Mouse (Mus musculus): ENCODE data around the gene Snrpd3.
A peak's percentile ranks its signal among the peaks of the same experiment; 100 is the strongest.
"Not testable (repeated sequence)": the region's sequence is repeated elsewhere in the genome, so short reads cannot be mapped to it uniquely, and the experiment has no call there.

The Snrpd3 gene

DNA sequence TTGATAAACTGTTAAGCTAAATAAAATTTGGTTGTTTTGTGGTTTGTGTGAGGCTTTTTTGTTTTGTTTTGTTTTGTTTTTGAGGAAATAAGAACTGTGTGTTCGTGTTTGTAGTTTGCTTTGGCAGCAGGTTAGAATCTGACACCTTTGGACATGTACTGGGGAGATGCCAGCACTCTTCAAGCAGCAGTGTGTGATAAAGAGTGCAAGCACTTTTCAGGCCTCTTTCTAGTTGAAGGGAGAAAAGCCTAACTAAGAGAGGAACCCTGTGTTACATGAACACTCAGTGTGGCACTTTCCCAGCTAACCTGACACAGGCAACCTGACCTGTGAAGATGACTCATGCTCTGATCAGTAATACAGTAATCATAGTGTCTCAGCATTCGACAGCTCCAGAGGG, 18.1 kb downstream of the Snrpd3 start:
- DNase-seq (ENCODE audit: low spot score in 2 of 2) = no peak

DNA sequence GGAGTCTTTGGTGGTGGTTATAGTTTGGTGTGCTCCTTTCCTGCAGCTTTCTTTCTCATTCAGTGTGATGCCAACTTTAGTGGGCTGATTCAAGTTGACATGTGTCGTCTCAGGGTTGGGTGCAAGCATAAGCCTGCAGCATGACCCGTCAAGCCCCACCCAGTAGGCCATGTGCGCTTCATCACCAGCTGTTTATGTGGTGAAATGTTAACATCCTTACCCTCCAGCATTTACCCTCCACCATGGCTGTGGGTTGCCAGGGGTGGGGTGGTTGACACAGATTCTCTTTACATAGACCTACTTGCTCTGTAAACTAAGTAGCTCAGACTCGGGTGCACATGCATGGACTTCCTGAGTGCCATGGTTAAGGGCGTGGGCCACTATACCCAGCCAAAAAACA, 18.8 kb downstream of the Snrpd3 start:
- DNase-seq (ENCODE audit: low spot score in 2 of 2) = no peak

DNA sequence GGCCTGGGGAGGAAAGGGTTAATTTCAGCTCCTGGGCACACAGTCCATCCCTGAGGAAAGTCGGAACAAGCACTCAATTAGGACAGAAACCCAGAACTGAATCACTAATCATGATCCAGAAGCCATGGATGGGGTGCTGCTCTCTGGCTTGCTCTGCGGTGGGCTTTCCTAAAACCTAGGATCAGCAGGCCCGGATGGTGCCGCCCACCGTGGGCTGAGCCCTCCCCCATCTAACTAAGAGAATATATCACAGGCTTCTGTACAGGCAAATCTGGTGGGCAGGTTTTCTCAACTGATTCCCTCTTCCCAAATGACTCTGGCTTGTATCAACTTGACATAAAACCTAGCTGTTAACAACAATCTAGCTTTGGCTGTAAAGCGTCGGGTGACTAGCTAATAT, 30.6 kb downstream of the Snrpd3 start:
- DNase-seq (ENCODE audit: low spot score in 2 of 2) = no peak

DNA sequence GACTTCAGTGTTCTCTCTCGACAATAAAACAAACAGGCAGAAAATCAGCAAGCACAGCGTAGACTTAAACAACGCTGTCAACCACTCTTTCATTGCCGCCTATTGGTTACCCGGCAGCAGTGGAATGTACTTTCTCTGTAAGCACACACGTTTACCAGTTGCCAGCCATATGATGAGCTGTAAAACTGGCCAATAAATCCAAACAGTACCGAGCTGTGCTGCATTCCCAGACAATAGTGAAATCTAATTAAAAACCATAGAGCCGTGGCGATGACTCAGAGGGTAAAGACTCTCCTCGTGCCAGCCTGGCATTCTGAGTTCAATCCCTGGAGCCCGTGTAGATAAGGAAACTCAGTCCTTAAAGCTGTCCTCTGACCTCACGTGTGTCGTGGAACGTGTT, 31.1 kb downstream of the Snrpd3 start:
- no peak for DNase-seq (ENCODE audit: low spot score in 2 of 2)

DNA sequence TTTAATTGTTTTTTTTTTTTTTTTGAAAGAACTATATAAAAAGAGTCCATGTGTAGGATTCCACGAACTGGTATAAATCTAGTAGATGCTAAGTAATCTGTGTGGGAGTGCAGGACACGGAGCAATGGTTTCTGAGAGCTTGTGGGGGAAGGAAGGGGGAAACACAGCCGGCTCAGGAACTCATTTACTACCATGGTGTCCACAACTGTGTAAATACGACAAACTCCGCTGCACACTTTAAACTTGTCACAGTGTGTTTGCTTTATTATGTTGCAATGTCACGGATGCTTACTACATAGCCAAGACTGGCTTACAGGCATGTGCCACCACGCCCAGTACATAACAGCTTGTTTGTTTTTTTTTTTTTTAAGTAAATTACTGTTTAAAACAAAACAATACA, 32.5 kb downstream of the Snrpd3 start:
- no peak for DNase-seq (ENCODE audit: low spot score in 2 of 2)

DNA sequence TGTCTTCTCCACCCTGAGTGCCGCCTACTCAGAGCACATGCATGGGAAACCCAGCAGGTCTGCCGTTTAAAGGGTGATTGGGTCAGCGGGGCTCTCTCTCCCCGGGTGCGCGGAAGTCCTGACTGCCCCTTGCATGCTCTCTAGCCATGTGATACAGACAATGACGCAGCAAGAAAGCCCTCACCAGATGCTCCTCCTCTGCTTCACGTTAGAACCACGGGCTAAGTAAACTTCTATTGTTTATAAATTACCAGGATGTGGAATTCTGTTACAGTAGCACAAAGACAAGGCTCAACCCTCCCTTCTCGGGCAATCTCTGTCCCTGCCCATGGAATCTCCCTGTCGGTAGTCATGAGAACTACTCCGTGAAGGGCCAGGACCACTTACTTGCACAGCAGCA, 33.8 kb downstream of the Snrpd3 start:
- DNase-seq (ENCODE audit: low spot score in 2 of 2) = no peak

DNA sequence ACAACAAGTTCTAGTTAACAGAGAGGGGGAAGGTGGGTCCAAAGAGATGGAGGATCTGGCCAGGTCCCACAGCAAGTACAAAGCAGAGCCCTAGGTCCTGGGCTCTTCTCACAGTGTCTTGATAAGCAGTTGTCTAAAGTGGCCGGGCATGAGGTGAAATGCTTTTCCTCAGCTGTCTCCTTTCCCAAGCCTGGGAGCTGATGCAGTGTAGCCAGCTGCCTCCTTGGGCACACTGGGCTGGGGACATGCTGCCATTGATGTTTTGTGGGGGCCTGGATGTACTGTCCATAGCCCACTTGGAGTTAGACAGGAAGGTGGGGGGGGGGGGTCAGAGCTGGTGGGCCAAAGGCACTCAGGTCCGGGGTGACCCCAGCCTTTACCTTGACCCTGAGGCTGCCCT, 34.8 kb downstream of the Snrpd3 start:
- no peak for DNase-seq (ENCODE audit: low spot score in 2 of 2)

DNA sequence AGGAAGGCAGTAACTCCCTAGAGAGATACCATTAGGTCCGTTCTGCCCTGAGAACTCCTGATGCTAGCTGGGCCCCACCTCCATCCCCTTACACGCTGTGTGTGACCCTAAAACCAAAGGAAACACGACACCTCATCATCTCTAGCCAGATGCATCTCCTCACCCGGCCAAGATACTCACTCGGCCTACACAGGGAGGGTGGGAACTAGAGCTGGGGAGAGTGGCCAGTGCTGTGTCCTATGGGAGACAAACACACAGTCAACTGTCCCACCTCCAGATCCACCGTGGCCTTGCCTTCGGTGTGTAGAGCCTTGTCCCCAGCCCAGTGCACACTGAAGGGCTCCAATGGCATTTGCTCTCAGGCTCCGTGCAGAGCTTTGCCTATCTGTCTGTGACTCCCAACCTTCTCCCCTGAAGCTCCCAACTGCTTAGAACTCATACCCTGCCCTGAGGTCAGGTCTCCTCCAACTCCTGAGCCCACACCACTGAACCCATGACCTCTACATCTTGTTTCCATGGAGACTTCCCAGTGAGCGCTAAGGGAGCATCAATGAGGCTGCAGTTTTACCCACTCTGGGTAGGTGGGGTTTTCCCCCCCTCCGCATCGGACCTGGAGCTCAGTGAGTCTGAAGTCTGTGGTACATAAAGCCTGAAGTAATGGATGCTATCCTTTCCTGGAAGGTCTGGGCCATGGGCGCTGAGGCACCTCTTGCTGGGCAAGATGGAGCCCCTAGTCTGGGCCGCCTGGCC, 35.5 kb downstream of the Snrpd3 start:
- no peak for DNase-seq (ENCODE audit: low spot score in 2 of 2)

DNA sequence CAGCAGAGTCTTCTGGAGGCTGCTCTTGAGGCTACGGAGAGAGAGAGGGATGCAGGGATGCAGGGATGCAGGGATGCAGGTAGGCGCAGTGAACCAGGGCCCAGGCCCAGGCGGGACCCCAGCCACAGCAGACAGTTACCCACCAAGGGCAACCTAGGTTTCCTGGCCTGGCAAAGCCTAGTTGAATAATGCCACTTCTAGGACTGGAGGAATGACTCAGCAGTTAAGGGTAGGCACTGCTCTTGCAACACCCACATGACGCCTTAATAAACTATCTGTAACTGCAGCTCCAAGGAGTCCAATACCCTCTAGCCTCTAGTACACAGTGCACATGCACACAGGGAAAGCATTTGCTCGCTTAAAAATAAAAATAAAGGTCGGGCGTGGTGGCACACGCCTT, 36.7 kb downstream of the Snrpd3 start:
- no peak for DNase-seq (ENCODE audit: low spot score in 2 of 2)

DNA sequence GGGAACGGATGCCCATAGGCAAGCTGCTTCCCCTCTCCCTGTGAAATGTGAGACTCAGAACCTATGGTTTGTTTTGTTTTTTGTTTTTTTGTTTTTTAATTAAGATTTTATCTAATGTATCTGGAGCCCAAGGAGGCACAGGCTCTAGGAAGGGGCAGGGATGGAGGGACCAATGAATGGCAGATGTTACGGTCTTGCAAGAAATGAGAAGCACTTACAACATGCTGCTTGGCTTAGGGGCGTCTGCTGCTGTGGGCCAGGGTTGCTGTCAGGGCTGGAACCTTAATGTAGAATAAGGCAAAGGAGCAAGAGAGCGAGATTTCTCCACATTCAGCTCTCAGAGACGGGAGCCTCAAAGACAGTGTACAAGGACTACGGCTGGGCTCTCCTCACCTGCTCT, 38.2 kb downstream of the Snrpd3 start:
- no peak for DNase-seq (ENCODE audit: low spot score in 2 of 2)

DNA sequence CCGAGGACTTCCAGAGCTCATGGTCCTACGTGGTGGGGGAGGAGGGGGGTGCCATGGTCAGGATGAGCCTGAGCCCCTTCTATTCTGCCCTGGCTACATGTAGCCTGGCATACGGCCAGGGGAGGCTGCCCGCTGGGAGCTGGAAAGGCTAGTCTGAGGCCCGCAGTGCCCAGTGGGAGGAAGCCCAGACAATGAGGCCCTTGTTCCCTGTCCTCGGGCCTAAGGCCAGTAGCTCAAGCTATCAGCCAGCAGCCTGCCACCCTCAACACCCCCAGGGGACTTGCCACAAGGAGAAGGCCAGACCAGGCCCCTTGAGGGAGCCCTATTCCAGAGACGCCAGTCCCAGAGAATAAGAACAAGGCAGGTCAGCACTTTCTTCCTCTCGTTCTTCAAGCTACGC, 38.7 kb downstream of the Snrpd3 start:
- DNase-seq (ENCODE audit: low spot score in 2 of 2) = peak; percentile 57 to 78

DNA sequence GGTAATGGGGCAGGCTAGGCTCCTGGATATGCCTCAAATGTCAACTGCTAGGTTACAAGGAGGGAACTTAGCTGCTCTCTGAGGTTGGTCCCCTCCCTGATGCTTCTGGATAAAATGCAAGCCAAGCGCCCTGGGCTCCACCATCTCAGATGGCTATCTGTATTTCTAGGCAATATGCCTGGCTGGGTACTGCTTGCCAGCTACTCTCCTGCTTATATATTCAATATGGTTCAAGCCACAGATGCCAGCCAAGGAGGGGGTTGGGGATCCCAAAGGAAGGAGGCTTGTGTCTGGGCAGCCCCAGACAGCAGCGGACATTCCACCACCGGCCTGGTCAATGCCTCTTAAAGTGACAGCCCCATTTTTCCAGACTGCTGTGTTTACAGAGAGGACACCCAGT, 41.2 kb downstream of the Snrpd3 start:
- DNase-seq (ENCODE audit: low spot score in 2 of 2) = peak in 1 of 2 experiments; percentile 80

DNA sequence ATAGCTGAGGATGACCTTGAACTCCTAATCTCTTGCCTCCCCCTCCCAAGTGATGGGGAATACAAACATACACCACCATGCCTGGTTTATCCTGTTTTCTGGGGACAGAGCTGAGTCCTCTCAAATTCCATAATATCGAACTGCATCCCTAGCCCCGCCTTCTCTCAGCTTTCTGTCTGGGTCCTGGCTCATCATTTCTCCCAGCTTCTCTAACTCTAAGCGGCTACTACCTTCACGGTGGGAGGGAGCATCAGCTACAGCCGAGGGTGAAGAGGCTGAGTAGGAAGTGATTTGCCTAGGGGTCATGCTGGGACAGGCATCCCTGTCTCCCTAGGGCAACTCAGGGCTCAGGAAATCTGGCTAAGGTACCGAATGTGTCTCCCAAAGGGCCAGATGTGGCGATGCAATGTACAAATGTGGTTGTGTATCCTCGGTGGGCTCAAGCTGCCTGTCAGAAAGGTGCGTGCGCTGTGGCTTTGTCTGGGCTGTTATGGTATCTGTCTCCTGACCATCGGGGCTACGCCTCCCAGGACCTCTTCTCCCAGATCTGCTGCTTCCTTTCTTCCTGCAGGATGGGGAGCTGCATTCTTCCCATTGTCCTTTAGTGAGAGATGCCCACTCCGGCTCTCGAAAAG, 41.8 kb downstream of the Snrpd3 start:
- no peak for DNase-seq (ENCODE audit: low spot score in 2 of 2)

DNA sequence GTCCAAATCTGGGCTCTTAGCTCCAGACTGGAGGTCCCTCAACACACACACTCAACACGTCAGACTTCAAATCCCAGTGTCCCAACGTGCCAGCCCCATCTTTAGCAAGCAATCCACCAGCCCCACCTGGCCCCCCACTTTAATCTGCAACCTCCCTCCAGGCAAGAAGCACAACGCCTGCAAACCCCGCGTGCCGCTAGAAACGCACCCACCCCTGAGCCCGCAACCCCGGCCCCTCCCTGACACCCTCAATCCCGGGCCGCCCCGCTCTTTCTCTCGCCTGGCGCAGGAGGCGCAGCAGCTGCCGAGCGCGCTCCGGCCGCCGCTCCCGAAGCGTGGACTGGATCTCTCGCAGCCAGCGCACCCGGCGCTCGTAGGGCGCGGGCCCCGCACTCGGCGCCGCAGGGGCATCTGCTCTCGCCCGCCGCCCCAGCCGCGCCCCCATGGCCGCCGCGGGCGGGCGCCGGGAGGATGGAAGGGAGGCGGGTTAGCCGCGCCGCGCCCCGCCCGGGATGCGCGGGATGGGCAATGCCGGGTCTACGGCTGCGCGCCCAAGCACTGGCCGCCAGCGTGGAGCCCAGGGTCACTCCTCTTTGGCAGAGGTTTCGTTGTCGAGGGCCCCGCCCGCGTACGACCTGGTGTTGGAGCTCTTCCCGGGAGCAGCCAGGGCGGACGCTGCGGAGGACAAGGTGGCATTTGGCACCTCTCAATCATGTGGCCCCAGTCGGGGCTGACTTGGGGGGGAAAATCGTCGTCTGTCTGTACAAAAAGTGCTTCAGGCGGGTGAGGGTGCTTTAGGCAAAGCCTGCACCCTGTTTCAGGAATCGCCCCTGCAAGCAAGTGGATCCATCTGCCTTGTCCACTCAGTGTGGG, 42.6 kb downstream of the Snrpd3 start, which contains the start of gene Lrrc75b:
Gene Lrrc75b (minus strand): TSS at position 655 of the 873 bp plus-strand sequence.
- DNase-seq (ENCODE audit: low spot score in 2 of 2) = peak in 1 of 2 experiments; percentile 59

DNA sequence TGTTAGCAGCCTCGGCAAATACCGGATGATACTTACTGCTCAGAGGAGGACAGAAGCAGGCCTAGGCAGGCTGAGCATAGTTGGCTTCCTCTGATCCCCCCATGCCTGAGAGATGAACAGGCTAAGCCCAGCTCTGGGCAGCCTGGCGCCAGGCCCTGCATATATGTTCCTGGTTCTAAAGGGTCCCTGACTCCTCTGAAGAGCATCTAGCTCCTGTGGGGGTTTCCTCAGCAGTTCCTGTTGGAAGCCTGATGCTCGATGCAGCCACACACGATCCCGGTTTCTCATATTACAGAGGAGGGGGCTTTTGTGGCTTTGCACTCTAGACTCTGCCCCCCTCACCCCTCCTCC, 43.2 kb downstream of the Snrpd3 start:
- DNase-seq (ENCODE audit: low spot score in 2 of 2) = no peak

DNA sequence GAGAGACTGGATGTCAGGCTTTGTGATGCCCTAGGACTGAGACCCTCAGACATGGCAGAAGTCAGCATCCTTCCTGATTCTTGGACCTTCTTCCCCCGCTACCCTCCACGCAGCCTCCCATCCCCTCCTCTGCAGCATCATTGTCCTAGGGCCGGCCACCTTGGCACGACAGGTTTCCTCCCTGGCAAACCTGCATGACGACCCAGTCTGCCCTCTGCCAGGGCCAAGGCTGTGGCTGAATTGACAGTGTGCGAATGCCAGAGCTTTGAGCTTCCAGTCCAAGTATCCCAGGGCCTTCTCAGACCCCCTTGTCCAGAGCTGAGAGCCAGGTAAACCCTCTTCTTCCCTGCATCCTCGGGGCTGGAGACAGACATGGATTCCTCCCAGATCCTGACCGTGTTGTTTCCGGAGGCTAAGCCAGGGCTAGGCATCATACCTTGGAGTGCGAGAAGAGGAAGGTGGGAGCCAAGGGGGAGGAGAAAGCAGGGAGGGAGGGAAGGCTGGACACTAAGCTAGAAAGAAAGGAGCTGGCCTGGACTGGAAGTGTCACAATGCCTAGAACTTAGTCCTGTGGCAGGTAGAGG, 43.8 kb downstream of the Snrpd3 start, which contains the start of gene Ggt1:
Gene Ggt1 (plus strand): TSS at position 534 of the 584 bp plus-strand sequence.
- DNase-seq (ENCODE audit: low spot score in 2 of 2) = no peak

DNA sequence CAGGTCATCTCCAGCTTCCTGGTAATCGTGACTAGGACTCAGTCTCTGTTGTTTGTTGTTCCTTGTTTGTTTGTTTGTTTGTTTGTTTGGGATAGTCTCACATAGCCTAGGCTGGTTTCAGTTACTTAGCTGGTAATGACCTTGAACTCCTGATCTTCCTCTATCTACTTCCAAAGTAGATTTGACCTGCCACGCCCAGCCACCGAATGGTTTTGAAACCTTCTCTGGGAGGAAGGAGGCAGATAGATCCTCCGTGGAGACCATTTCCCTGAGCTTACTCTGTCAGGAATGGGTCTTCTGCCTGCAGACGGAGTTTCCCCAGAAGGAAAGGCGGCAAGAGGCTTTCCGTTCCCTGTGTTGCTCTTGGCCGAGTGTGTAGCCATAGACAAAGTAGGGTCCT, 45.2 kb downstream of the Snrpd3 start:
- no peak for DNase-seq (ENCODE audit: low spot score in 2 of 2)

DNA sequence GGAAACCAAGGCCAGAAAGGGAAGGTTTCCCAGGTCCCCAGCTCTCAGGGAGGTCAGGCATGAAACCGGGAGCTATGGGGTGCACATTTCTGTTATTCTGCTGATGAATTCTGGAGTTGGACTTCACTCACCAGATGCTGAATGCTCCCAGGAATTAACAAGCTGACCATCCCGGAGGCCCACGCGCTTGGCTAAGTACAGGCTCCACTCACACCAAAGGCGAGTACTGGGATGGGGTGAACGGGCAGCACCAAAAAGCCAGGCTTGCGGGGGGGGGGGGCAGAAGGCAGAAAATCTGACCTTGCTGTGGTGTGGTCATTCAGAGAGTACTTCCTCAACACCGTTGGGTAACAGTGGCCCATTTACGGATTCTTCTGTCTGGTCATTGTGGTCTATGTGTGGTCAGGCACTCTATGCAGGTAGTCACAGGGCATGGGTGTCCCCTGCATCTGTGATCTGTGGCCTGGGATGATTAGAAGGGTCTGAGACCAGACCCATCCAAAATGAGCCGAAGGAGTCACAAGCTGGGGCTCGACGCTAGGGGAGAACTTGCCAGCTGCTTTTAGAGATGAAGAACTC, 47.4 kb downstream of the Snrpd3 start:
- no peak for DNase-seq (ENCODE audit: low spot score in 2 of 2)

DNA sequence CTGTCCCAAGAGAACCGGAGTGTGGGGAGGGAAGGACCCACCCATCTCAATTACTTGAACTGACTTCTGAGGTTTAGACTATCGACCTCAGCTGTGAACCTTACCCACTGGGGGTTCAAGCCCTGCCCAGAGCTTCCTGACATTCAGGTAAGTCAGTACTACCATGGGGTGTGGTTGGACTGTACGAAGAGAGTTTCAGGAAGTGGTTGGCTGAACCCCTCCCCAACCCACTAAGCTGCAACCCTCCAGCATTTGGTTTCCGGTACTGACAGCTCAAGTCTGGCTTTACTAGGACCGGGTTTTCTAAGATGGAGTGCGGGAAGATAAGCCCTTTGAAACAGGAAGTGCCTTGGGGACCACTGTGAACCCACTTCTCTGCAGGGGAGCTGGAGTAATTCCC, 48.1 kb downstream of the Snrpd3 start:
- no peak for DNase-seq (ENCODE audit: low spot score in 2 of 2)

DNA sequence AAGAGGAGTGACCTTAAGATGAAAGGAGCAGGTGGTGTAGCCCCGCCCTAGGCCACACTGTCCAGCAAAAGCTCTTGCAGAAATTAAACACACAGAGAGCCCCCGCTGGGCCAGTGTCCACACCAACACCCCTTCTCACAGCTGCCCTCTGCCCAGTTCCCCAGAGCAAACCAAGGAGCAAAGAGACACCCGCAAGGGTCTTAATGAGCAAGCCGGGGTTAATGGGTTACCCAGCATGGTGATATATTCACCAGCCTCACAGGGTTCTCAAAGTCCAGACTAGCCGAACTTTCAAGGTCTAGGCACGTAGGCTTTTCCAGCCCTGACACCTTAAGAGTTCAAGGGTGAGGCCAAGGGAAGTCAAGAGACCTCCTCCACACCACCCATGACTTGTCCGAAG, 48.6 kb downstream of the Snrpd3 start:
- DNase-seq (ENCODE audit: low spot score in 2 of 2) = no peak

DNA sequence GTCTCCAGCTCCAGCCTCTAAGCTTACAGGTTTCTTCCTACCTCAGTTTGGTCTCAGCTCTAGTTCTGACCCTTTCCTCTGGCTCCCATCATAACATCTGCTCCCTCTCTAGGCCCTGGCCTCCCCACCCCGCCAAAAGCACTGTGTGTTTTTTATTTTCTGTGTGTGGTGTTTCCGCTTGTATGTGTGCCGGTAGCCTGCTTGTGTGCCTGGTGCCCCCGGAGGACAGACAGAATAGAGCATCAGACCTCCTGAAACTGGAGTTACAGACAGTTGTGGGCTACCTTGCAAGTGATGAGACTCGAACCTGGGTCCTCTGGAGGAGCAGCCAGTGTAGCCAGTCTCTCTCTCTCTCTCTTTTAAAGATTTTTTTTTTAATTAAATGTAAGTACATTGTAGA, 49.0 kb downstream of the Snrpd3 start:
- no peak for DNase-seq (ENCODE audit: low spot score in 2 of 2)

DNA sequence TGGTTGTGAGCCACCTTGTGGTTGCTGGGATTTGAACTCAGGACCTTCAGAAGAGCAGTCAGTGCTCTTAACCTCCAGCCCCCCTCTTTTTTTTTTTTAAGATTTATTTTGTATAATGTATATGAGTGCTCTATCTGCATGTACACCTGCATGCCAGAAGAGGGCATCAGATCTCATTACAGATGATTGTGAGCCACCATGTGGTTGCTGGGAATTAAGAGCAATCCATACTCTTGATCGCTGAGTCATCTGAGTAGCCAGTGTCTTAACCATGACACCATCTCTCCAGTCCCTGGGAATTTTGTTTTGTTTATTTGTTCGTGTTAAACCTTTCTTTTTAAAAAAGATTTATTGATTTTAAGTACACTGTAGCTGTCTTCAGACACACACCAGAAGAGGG, 49.4 kb downstream of the Snrpd3 start:
- not testable (repeated sequence) for DNase-seq (ENCODE audit: low spot score in 2 of 2)

Measured in cerebellum, postnatal 4 days (tissue).